Mouse (Mus musculus) kidney, postnatal 10 days (tissue): ENCODE measurements around the gene Ifnk.

Experiments
- DNase-seq: peaks from one replicate; pipeline ENCODE4 v3.0.0; 2021; ENCODE audit warnings: mixed read lengths

The Ifnk gene

GRCm38 (mm10) chr4:35151756-35152155 lies at the start of gene Ifnk:
Ifnk (plus strand) TSS chr4:35152056.
- DNase-seq, result no peak

GRCm38 (mm10) chr4:35105115-35105773 lies 46.6 kb upstream of the Ifnk start:
- DNase-seq, result no peak

GRCm38 (mm10) chr4:35112452-35112851 lies 39.4 kb upstream of the Ifnk start:
- no peak for DNase-seq

GRCm38 (mm10) chr4:35113516-35114248 lies 38.2 kb upstream of the Ifnk start:
- DNase-seq, result no peak

- DNase-seq, result no peak
Observed at GRCm38 (mm10) chr4:35114950-35115349, 36.9 kb upstream of the Ifnk start.

GRCm38 (mm10) chr4:35115933-35116332 lies 35.9 kb upstream of the Ifnk start:
- DNase-seq, result no peak

- DNase-seq, result no peak
Observed at GRCm38 (mm10) chr4:35117144-35117543, 34.7 kb upstream of the Ifnk start.

- no peak for DNase-seq
Observed at GRCm38 (mm10) chr4:35118851-35119250, 33.0 kb upstream of the Ifnk start.

- DNase-seq, result no peak
Observed at GRCm38 (mm10) chr4:35120159-35120558, 31.7 kb upstream of the Ifnk start.

GRCm38 (mm10) chr4:35120575-35120974 lies 31.3 kb upstream of the Ifnk start:
- DNase-seq, result no peak

GRCm38 (mm10) chr4:35121060-35121459 lies 30.8 kb upstream of the Ifnk start:
- DNase-seq, result peak; percentile 32

GRCm38 (mm10) chr4:35123087-35123486 lies 28.8 kb upstream of the Ifnk start:
- no peak for DNase-seq

- no peak for DNase-seq
Observed at GRCm38 (mm10) chr4:35124027-35124426, 27.8 kb upstream of the Ifnk start.

- DNase-seq, result no peak
Observed at GRCm38 (mm10) chr4:35125299-35125777, 26.5 kb upstream of the Ifnk start.

- no peak for DNase-seq
Observed at GRCm38 (mm10) chr4:35126776-35127175, 25.1 kb upstream of the Ifnk start.

- peak; percentile 30 for DNase-seq
Observed at GRCm38 (mm10) chr4:35127759-35128158, 24.1 kb upstream of the Ifnk start.

- no peak for DNase-seq
Observed at GRCm38 (mm10) chr4:35130411-35130948, 21.4 kb upstream of the Ifnk start.

GRCm38 (mm10) chr4:35131592-35131991 lies 20.3 kb upstream of the Ifnk start:
- DNase-seq, result no peak

GRCm38 (mm10) chr4:35133411-35133810 lies 18.4 kb upstream of the Ifnk start:
- no peak for DNase-seq

- DNase-seq, result no peak
Observed at GRCm38 (mm10) chr4:35134846-35135611, 16.8 kb upstream of the Ifnk start.

- DNase-seq, result no peak
Observed at GRCm38 (mm10) chr4:35135806-35136205, 16.1 kb upstream of the Ifnk start.

GRCm38 (mm10) chr4:35136996-35137395 lies 14.9 kb upstream of the Ifnk start:
- DNase-seq, result no peak

GRCm38 (mm10) chr4:35138077-35138476 lies 13.8 kb upstream of the Ifnk start:
- DNase-seq, result no peak
